Mouse (Mus musculus) G1E (cell line): ENCODE measurements around the gene Dennd2a.

Source experiments
- CTCF ChIP-seq: IDR thresholded peaks from 2 replicates; pipeline ENCODE4 v1.5.1; 2012; ENCODE audit warnings: low read depth, low read length, inconsistent platforms, mixed read lengths
- GATA1 ChIP-seq: IDR thresholded peaks from 2 replicates; pipeline ENCODE4 v1.6.1; 2012; ENCODE audit warnings: borderline replicate concordance, low read length, inconsistent platforms, mixed read lengths
- GATA2 ChIP-seq: IDR thresholded peaks from 2 replicates; pipeline ENCODE4 v1.6.1; 2012; ENCODE audit warnings: low read depth, low read length, inconsistent platforms, borderline replicate concordance
- POLR2AphosphoS5 ChIP-seq: IDR thresholded peaks from 2 replicates; pipeline ENCODE4 v1.6.1; 2012; ENCODE audit warnings: low read depth, low read length, inconsistent platforms; ENCODE audit not compliant: insufficient replicate concordance
- TAL1 ChIP-seq: conservative IDR thresholded peaks from 2 replicates; pipeline ENCODE4 v1.6.1; 2012; ENCODE audit warnings: low read depth, low read length, inconsistent platforms, mixed read lengths

DNA sequence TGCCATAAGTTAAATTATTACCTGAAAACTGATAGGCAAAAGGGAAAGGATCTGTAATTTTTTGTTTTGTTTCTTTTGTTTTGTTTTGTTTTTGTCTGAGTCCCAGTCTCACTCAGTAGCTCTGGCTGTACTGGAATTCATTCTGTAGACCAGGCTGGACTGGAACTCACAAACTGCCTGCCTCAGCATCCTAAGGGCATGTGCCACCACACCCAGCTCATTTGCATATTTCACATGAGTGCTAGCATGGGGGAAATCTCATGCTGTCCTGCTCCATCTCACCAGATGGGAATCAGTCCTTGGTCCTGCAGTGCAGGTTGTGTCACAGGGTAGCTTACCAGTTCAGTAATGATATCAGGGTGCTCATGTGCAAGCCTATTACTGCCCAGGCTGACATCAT, 22.7 kb downstream of the Dennd2a start:
- TF ChIP-seq CTCF (no peak), GATA1 (no peak), TAL1 (no peak), POLR2AphosphoS5 (no peak), GATA2 (no peak)
